Mouse (Mus musculus): ENCODE results near the gene Cdc42bpg. TPM values are rescaled to one million over a fixed set of nuclear protein-coding genes. Genes with fewer than 3 reads are reported as not detected.

Gene Cdc42bpg
- total and polyA plus RNA-seq, 3 experiments = 2.6 to 4.5 TPM; not detected in 1

DNA sequence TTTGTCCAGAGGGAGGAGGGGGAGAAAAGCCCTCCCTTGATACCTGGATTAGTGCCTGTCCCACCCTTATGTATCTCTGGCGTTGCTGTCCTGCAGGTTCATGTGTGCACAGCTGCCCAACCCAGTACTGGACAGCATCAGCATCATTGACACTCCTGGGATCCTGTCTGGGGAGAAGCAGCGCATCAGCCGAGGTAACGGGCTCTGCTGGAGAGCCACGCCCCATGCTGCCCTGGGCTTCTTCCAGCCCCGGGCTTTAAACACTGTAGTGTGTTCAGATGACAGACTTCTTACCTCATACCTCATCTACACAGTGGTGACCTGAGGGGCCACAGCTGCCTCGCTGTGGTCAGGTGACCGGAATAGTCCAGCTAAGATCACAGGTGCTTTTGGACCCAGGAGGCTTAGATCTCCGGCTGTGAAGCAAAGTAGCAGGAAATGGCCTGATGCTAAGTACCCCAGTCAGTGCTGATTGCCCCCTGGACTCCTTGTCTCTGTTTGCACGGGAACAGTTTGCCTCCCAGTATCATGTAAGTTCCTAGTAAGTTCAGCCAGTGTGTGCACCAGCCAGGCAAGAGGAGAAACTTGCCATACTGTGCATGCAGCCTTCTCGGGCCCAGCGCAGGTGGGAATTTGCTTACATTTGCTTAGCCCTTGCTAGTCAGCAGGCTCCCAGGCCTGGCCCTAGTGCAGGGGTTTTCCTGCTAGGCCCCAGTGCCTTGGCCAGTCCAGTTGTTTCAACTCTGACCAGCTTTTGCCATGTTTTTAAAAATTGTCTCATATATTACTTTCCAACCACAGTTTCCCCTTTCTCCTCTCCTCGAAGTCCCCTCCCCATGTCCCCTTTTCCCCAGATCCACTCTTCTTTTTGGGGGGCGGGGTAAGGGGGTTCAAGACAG, 24.9 kb upstream of the Cdc42bpg start:
- no peak overlapping the region for H3K4me3 ChIP-seq (ENCODE audit: control insufficient read depth in 1 of 2, insufficient read depth in 1 of 2, low read depth in 2 of 2, low read length in 2 of 2)
- H3K4me1 ChIP-seq (ENCODE audit: control insufficient read depth in 1 of 2, insufficient read depth in 2 of 2, low read length in 2 of 2) = peaks cover 39 to 59% of the 10 kb centered on the region in 2 experiments
- no peak for DNase-seq (ENCODE audit: low read depth, low spot score)
- no peaks in the 10 kb centered on the region for H3K27me3 ChIP-seq (ENCODE audit: control insufficient read depth in 1 of 2, insufficient read depth in 2 of 2, low read length in 2 of 2)
- no peak overlapping the region for H3K27ac ChIP-seq (ENCODE audit: control insufficient read depth, low read depth, low read length)
- TF ChIP-seq SMC3 (IDR thresholded peaks at IDR 0.05; ENCODE audit: low read depth, low read length) (no peak), MAFK (IDR thresholded peaks at IDR 0.05; ENCODE audit: borderline replicate concordance, low read depth, low read length) (no peak), BHLHE40 (IDR thresholded peaks at IDR 0.05; ENCODE audit: borderline replicate concordance, low read depth, low read length) (no peak), CHD1 (IDR thresholded peaks at IDR 0.05; ENCODE audit: low read depth, low read length) (no peak), ZKSCAN1 (IDR thresholded peaks at IDR 0.05; ENCODE audit: low read depth, low read length) (no peak), ZC3H11A (IDR thresholded peaks at IDR 0.05; ENCODE audit: low read depth, low read length) (no peak), RCOR1 (IDR thresholded peaks at IDR 0.05; ENCODE audit: low read depth, low read length) (no peak), GABPA (IDR thresholded peaks at IDR 0.05; ENCODE audit: low read depth, low read length) (no peak), MEF2A (IDR thresholded peaks at IDR 0.05; ENCODE audit: extremely low read depth, insufficient replicate concordance, low read depth, low read length, poor library complexity, severe bottlenecking) (no peak), ETS1 (IDR thresholded peaks at IDR 0.05; ENCODE audit: low read depth, low read length) (no peak), MXI1 (IDR thresholded peaks at IDR 0.05; ENCODE audit: low read depth, low read length) (no peak), MYB (IDR thresholded peaks at IDR 0.05; ENCODE audit: low read depth, low read length) (no peak), JUND (IDR thresholded peaks at IDR 0.05; ENCODE audit: low read depth, low read length) (no peak)
- peaks cover 15 to 56% of the 10 kb centered on the region in 2 experiments for H3K36me3 ChIP-seq (ENCODE audit: control insufficient read depth in 1 of 2, insufficient read depth in 2 of 2, low read length in 2 of 2)
- peaks cover 38% of the 10 kb centered on the region for H3K79me2 ChIP-seq (ENCODE audit: control insufficient read depth, insufficient read depth, low read length, poor library complexity)
- no peak overlapping the region for H3K9ac ChIP-seq (ENCODE audit: control insufficient read depth, low read depth, low read length, poor library complexity, severe bottlenecking)
- no peaks in the 10 kb centered on the region for H3K9me3 ChIP-seq (replicated peaks; ENCODE audit: insufficient read depth, low read length)

DNA sequence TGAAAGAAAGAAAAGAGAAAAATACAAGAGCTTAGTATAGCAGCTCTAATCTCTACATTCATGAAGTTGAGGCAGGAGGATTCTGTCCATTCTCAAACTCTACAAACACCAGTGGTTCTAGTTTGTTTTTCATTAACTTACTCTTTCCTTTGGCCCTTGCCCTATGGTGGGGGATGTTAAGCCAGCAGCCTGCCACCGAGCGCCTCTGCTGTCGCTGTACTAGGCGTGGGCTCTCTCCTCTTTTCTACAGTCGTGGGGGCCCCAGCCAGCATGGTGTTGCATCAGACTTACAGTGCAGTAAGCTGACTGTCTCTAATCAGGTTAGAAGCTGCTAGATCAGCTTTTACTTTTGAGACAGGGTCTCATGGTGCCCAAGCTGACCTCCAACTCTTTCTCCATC, 23.3 kb upstream of the Cdc42bpg start:
- Histone ChIP-seq H3K4me1 (ENCODE audit: control insufficient read depth in 1 of 2, insufficient read depth in 2 of 2, low read length in 2 of 2) (peaks cover 39 to 59% of the 10 kb centered on the region in 2 experiments), H3K27me3 (ENCODE audit: control insufficient read depth in 1 of 2, insufficient read depth in 2 of 2, low read length in 2 of 2) (no peaks in the 10 kb centered on the region), H3K27ac (ENCODE audit: control insufficient read depth, low read depth, low read length) (peak overlapping the region; percentile 98), H3K4me3 (ENCODE audit: control insufficient read depth in 1 of 2, insufficient read depth in 1 of 2, low read depth in 2 of 2, low read length in 2 of 2) (no peak overlapping the region), H3K9me3 (replicated peaks; ENCODE audit: insufficient read depth, low read length) (no peaks in the 10 kb centered on the region), H3K9ac (ENCODE audit: control insufficient read depth, low read depth, low read length, poor library complexity, severe bottlenecking) (peak overlapping the region; percentile 37), H3K36me3 (ENCODE audit: control insufficient read depth in 1 of 2, insufficient read depth in 2 of 2, low read length in 2 of 2) (peaks cover 15 to 55% of the 10 kb centered on the region in 2 experiments), H3K79me2 (ENCODE audit: control insufficient read depth, insufficient read depth, low read length, poor library complexity) (peaks cover 29% of the 10 kb centered on the region)
- TF ChIP-seq ETS1 (IDR thresholded peaks at IDR 0.05; ENCODE audit: low read depth, low read length) = 0 out of 2 replicates have a peak, but pooled peaks have one; percentile 16
- TF ChIP-seq ZKSCAN1 (IDR thresholded peaks at IDR 0.05; ENCODE audit: low read depth, low read length) = no peak
- DNase-seq (ENCODE audit: low read depth, low spot score) = no peak

Data from MEL (cell line).